Mouse (Mus musculus): ENCODE measurements around the gene Prcp. TPM values are rescaled to one million over a fixed set of nuclear protein-coding genes. Genes with fewer than 3 reads are reported as not detected.
"Not testable (repeated sequence)": the region's sequence is repeated elsewhere in the genome, so short reads cannot be mapped to it uniquely, and the experiment has no call there.

Gene Prcp
- total and polyA plus RNA-seq, 2 experiments, result 4.2 to 6.6 TPM

- Histone ChIP-seq H3K9ac (ENCODE audit: low read depth, low read length) (no peak overlapping the region), H3K4me3 (ENCODE audit: insufficient read depth, low read depth, low read length) (no peak overlapping the region), H3K79me2 (ENCODE audit: control insufficient read depth, insufficient read depth, low read length) (no peaks in the 10 kb centered on the region), H3K27ac (replicated peaks; ENCODE audit: insufficient read depth, low read depth, low read length) (no peak overlapping the region), H3K4me1 (ENCODE audit: control insufficient read depth, insufficient read depth, low read length) (no peaks in the 10 kb centered on the region), H3K27me3 (ENCODE audit: control insufficient read depth, insufficient read depth, low read length) (no peaks in the 10 kb centered on the region), H3K36me3 (ENCODE audit: control insufficient read depth, insufficient read depth, low read length) (no peaks in the 10 kb centered on the region)
- TF ChIP-seq CTCF (IDR thresholded peaks at IDR 0.05; ENCODE audit: low read depth, low read length), result peak; percentile 18; the same call in 1 of the 2 replicates
- no peak for TF ChIP-seq POLR2A (IDR thresholded peaks at IDR 0.05; ENCODE audit: extremely low read depth, insufficient read depth, low read length)
- 67% methylated on average over 10 of the region's 10 CpGs for WGBS
- DNase-seq (ENCODE audit: extremely low read depth, low read depth, low spot score), result no peak
Observed at GRCm38 (mm10) chr7:92967381-92968127, 93.3 kb downstream of the Prcp start.

- 91% methylated on average over 3 of the region's 3 CpGs for WGBS
- Histone ChIP-seq H3K27me3 (ENCODE audit: control insufficient read depth, insufficient read depth, low read length) (no peaks in the 10 kb centered on the region), H3K4me1 (ENCODE audit: control insufficient read depth, insufficient read depth, low read length) (no peaks in the 10 kb centered on the region), H3K9ac (ENCODE audit: low read depth, low read length) (no peak overlapping the region), H3K79me2 (ENCODE audit: control insufficient read depth, insufficient read depth, low read length) (no peaks in the 10 kb centered on the region), H3K27ac (replicated peaks; ENCODE audit: insufficient read depth, low read depth, low read length) (no peak overlapping the region), H3K4me3 (ENCODE audit: insufficient read depth, low read depth, low read length) (no peak overlapping the region), H3K36me3 (ENCODE audit: control insufficient read depth, insufficient read depth, low read length) (no peaks in the 10 kb centered on the region)
- TF ChIP-seq CTCF (IDR thresholded peaks at IDR 0.05; ENCODE audit: low read depth, low read length) (no peak), POLR2A (IDR thresholded peaks at IDR 0.05; ENCODE audit: extremely low read depth, insufficient read depth, low read length) (no peak)
- DNase-seq (ENCODE audit: extremely low read depth, low read depth, low spot score), result no peak
Observed at GRCm38 (mm10) chr7:92977429-92977828, 103.2 kb downstream of the Prcp start.

- DNase-seq (ENCODE audit: extremely low read depth, low read depth, low spot score), result no peak
- WGBS, result 79% methylated on average over 4 of the region's 4 CpGs
- TF ChIP-seq CTCF (IDR thresholded peaks at IDR 0.05; ENCODE audit: low read depth, low read length) (no peak), POLR2A (IDR thresholded peaks at IDR 0.05; ENCODE audit: extremely low read depth, insufficient read depth, low read length) (no peak)
- Histone ChIP-seq H3K4me1 (ENCODE audit: control insufficient read depth, insufficient read depth, low read length) (no peaks in the 10 kb centered on the region), H3K27ac (replicated peaks; ENCODE audit: insufficient read depth, low read depth, low read length) (no peak overlapping the region), H3K36me3 (ENCODE audit: control insufficient read depth, insufficient read depth, low read length) (no peaks in the 10 kb centered on the region), H3K4me3 (ENCODE audit: insufficient read depth, low read depth, low read length) (no peak overlapping the region), H3K27me3 (ENCODE audit: control insufficient read depth, insufficient read depth, low read length) (no peaks in the 10 kb centered on the region), H3K9ac (ENCODE audit: low read depth, low read length) (no peak overlapping the region), H3K79me2 (ENCODE audit: control insufficient read depth, insufficient read depth, low read length) (no peaks in the 10 kb centered on the region)
Observed at GRCm38 (mm10) chr7:92978225-92978624, 104.0 kb downstream of the Prcp start.

- not testable (repeated sequence) for H3K4me1 ChIP-seq (ENCODE audit: control insufficient read depth, insufficient read depth, low read length); H3K79me2 ChIP-seq (ENCODE audit: control insufficient read depth, insufficient read depth, low read length); H3K9ac ChIP-seq (ENCODE audit: low read depth, low read length); H3K36me3 ChIP-seq (ENCODE audit: control insufficient read depth, insufficient read depth, low read length); DNase-seq (ENCODE audit: extremely low read depth, low read depth, low spot score); H3K4me3 ChIP-seq (ENCODE audit: insufficient read depth, low read depth, low read length); H3K27ac ChIP-seq (replicated peaks; ENCODE audit: insufficient read depth, low read depth, low read length); H3K27me3 ChIP-seq (ENCODE audit: control insufficient read depth, insufficient read depth, low read length)
- 59% methylated on average over 7 of the region's 7 CpGs for WGBS
Observed at GRCm38 (mm10) chr7:92978720-92979119, 104.5 kb downstream of the Prcp start.

- no peak overlapping the region for H3K9ac ChIP-seq (ENCODE audit: low read depth, low read length)
- H3K4me3 ChIP-seq (ENCODE audit: insufficient read depth, low read depth, low read length), result no peak overlapping the region
- no peaks in the 10 kb centered on the region for H3K27me3 ChIP-seq (ENCODE audit: control insufficient read depth, insufficient read depth, low read length)
- DNase-seq (ENCODE audit: extremely low read depth, low read depth, low spot score), result peak; percentile 28
- H3K4me1 ChIP-seq (ENCODE audit: control insufficient read depth, insufficient read depth, low read length), result no peaks in the 10 kb centered on the region
- no peak for TF ChIP-seq CTCF (IDR thresholded peaks at IDR 0.05; ENCODE audit: low read depth, low read length)
- no peak for TF ChIP-seq POLR2A (IDR thresholded peaks at IDR 0.05; ENCODE audit: extremely low read depth, insufficient read depth, low read length)
- no peak overlapping the region for H3K27ac ChIP-seq (replicated peaks; ENCODE audit: insufficient read depth, low read depth, low read length)
- no peaks in the 10 kb centered on the region for H3K36me3 ChIP-seq (ENCODE audit: control insufficient read depth, insufficient read depth, low read length)
- no peaks in the 10 kb centered on the region for H3K79me2 ChIP-seq (ENCODE audit: control insufficient read depth, insufficient read depth, low read length)
- 28% methylated on average over 2 of the region's 2 CpGs for WGBS
Observed at GRCm38 (mm10) chr7:92980741-92981140, 106.5 kb downstream of the Prcp start.

GRCm38 (mm10) chr7:92981864-92982263 is 107.6 kb downstream of the Prcp start:
- TF ChIP-seq POLR2A (IDR thresholded peaks at IDR 0.05; ENCODE audit: extremely low read depth, insufficient read depth, low read length) (no peak), CTCF (IDR thresholded peaks at IDR 0.05; ENCODE audit: low read depth, low read length) (no peak)
- no peaks in the 10 kb centered on the region for H3K4me1 ChIP-seq (ENCODE audit: control insufficient read depth, insufficient read depth, low read length)
- WGBS, result 56% methylated on average over 2 of the region's 2 CpGs

More at GRCm38 (mm10) chr7:92981864-92982263, 107.6 kb downstream of the Prcp start:
- DNase-seq (ENCODE audit: extremely low read depth, low read depth, low spot score), result no peak
- no peaks in the 10 kb centered on the region for H3K36me3 ChIP-seq (ENCODE audit: control insufficient read depth, insufficient read depth, low read length)
- no peaks in the 10 kb centered on the region for H3K79me2 ChIP-seq (ENCODE audit: control insufficient read depth, insufficient read depth, low read length)
- H3K27me3 ChIP-seq (ENCODE audit: control insufficient read depth, insufficient read depth, low read length), result no peaks in the 10 kb centered on the region
- no peak overlapping the region for H3K4me3 ChIP-seq (ENCODE audit: insufficient read depth, low read depth, low read length)
- H3K9ac ChIP-seq (ENCODE audit: low read depth, low read length), result no peak overlapping the region
- no peak overlapping the region for H3K27ac ChIP-seq (replicated peaks; ENCODE audit: insufficient read depth, low read depth, low read length)

Other genes starting within 250 kb of the Prcp start
- 1.1 and 1.3 TPM in 2 replicates for gene Ankrd42, start 237.3 kb upstream of the Prcp start, total RNA-seq (2014; rRNA removed)
- 0.32 and 0.65 TPM in 2 replicates for gene Ankrd42, start 237.3 kb upstream of the Prcp start, polyA plus RNA-seq (2012; rRNA removed)
- 18.7 and 23.7 TPM in 2 replicates for gene Pcf11, start 204.5 kb upstream of the Prcp start, total RNA-seq (2014; rRNA removed)
- 6.0 and 7.6 TPM in 2 replicates for gene Pcf11, start 204.5 kb upstream of the Prcp start, polyA plus RNA-seq (2012; rRNA removed)
- 11.5 and 12.1 TPM in 2 replicates for gene Rab30, start 132.9 kb upstream of the Prcp start, total RNA-seq (2014; rRNA removed)
- gene Rab30, start 132.9 kb upstream of the Prcp start, polyA plus RNA-seq (2012; rRNA removed), result 2.9 and 4.5 TPM in 2 replicates
- gene Ddias, start 223 bp upstream of the Prcp start, total RNA-seq (2014; rRNA removed), result 0.87 and 1.0 TPM in 2 replicates
- 0.06 and 0.21 TPM in 2 replicates for gene Ddias, start 223 bp upstream of the Prcp start, polyA plus RNA-seq (2012; rRNA removed)
- 0.07 and 0.09 TPM in 2 replicates for gene Fam181b, start 205.4 kb downstream of the Prcp start, total RNA-seq (2014; rRNA removed)
- gene Fam181b, start 205.4 kb downstream of the Prcp start, polyA plus RNA-seq (2012; rRNA removed), result 0.12 and 0.26 TPM in 2 replicates